Mouse (Mus musculus) liver, postnatal 0 days (tissue): ENCODE data around the gene Per1.

Experiments used
- CTCF ChIP-seq: sonication (generic); IDR thresholded peaks from 2 replicates; pipeline ENCODE4 v1.5.1; 2016; ENCODE audit warnings: antibody characterized with exemption, low read depth
- EP300 ChIP-seq: IDR thresholded peaks from 2 replicates; pipeline ENCODE4 v1.6.1; 2016; ENCODE audit warnings: antibody characterized with exemption, low read depth, mild to moderate bottlenecking

DNA sequence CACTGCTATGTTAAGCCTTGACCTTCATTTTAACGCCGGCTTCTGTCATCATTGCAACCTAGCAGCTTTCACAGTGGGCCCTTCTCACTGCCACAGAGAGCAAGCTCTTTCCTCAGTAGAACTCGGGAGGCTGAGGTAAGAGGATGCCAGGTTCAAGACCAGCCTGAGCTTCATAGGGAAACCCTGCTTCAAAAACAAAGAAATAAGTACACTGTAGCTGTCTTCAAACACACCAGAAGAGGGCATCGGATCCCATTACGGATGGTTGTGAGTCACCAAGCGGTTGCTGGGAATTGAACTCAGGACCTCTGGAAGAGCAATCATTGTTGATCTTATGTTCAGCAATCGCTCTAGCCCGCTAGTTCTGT lies 14.2 kb upstream of the Per1 start:
- TF ChIP-seq CTCF (no peak), EP300 (no peak)
